Mouse (Mus musculus): ENCODE data around the gene Ubl3. TPM values are rescaled to one million over a fixed set of nuclear protein-coding genes. Genes with fewer than 3 reads are reported as not detected.

Ubl3 gene
- polyA plus RNA-seq (2015; fragmentation: Nextera tagmentation; extraction: Ambion mirVana) = 13.0 and 15.4 TPM in 2 replicates

GRCm38 (mm10) chr5:148552187-148553071 lies at the start of gene Ubl3:
Ubl3 (minus strand) TSS chr5:148552789.
- peak within 1 kb of the TSS; percentile 86 for H3K27ac ChIP-seq (ENCODE audit: low read length)
- H3K9me3 ChIP-seq (replicated peaks; ENCODE audit: control insufficient read depth, low read length) = no peaks in the 10 kb centered on the region
- H3K36me3 ChIP-seq (ENCODE audit: control insufficient read depth, insufficient read depth) = no peaks in the 10 kb centered on the region
- H3K27me3 ChIP-seq (ENCODE audit: control insufficient read depth, insufficient read depth, low read depth, low read length) = peaks cover 32% of the 10 kb centered on the region
- under 1% methylated on average over 89 of the region's 95 CpGs for WGBS (ENCODE audit: insufficient replicate concordance)
- ATAC-seq (ENCODE audit: low read depth) = peak; percentile 84
- H3K4me2 ChIP-seq (ENCODE audit: low read depth, low read length) = peak within 1 kb of the TSS; percentile 71
- peak within 1 kb of the TSS; percentile 72 for H3K9ac ChIP-seq (ENCODE audit: low read depth, low read length)
- peaks cover 20% of the 10 kb centered on the region for H3K4me1 ChIP-seq (ENCODE audit: control insufficient read depth, low read depth, low read length)
- H3K4me3 ChIP-seq (ENCODE audit: low read depth, low read length) = peak within 1 kb of the TSS; percentile 73

- no peaks in the 10 kb centered on the region for H3K27me3 ChIP-seq (ENCODE audit: control insufficient read depth, insufficient read depth, low read depth, low read length)
- no peak overlapping the region for H3K4me2 ChIP-seq (ENCODE audit: low read depth, low read length)
- H3K9ac ChIP-seq (ENCODE audit: low read depth, low read length) = no peak overlapping the region
- no peak overlapping the region for H3K27ac ChIP-seq (ENCODE audit: low read length)
- ATAC-seq (ENCODE audit: low read depth) = no peak
- 74% methylated on average over 9 of the region's 9 CpGs for WGBS (ENCODE audit: insufficient replicate concordance)
- no peaks in the 10 kb centered on the region for H3K36me3 ChIP-seq (ENCODE audit: control insufficient read depth, insufficient read depth)
- no peak overlapping the region for H3K4me3 ChIP-seq (ENCODE audit: low read depth, low read length)
- H3K9me3 ChIP-seq (replicated peaks; ENCODE audit: control insufficient read depth, low read length) = no peaks in the 10 kb centered on the region
- H3K4me1 ChIP-seq (ENCODE audit: control insufficient read depth, low read depth, low read length) = no peaks in the 10 kb centered on the region
Measured at GRCm38 (mm10) chr5:148598376-148598775, 45.8 kb upstream of the Ubl3 start.

GRCm38 (mm10) chr5:148596086-148596753 lies 43.6 kb upstream of the Ubl3 start:
- ATAC-seq (ENCODE audit: low read depth) = no peak
- Histone ChIP-seq H3K4me1 (ENCODE audit: control insufficient read depth, low read depth, low read length) (no peaks in the 10 kb centered on the region), H3K9me3 (replicated peaks; ENCODE audit: control insufficient read depth, low read length) (no peaks in the 10 kb centered on the region), H3K4me3 (ENCODE audit: low read depth, low read length) (no peak overlapping the region), H3K27me3 (ENCODE audit: control insufficient read depth, insufficient read depth, low read depth, low read length) (no peaks in the 10 kb centered on the region), H3K27ac (ENCODE audit: low read length) (no peak overlapping the region), H3K36me3 (ENCODE audit: control insufficient read depth, insufficient read depth) (no peaks in the 10 kb centered on the region), H3K9ac (ENCODE audit: low read depth, low read length) (no peak overlapping the region), H3K4me2 (ENCODE audit: low read depth, low read length) (no peak overlapping the region)
- 49% methylated on average over 15 of the region's 15 CpGs for WGBS (ENCODE audit: insufficient replicate concordance)

- Histone ChIP-seq H3K9me3 (replicated peaks; ENCODE audit: control insufficient read depth, low read length) (no peaks in the 10 kb centered on the region), H3K4me2 (ENCODE audit: low read depth, low read length) (no peak overlapping the region), H3K4me1 (ENCODE audit: control insufficient read depth, low read depth, low read length) (no peaks in the 10 kb centered on the region), H3K36me3 (ENCODE audit: control insufficient read depth, insufficient read depth) (no peaks in the 10 kb centered on the region), H3K27ac (ENCODE audit: low read length) (no peak overlapping the region), H3K9ac (ENCODE audit: low read depth, low read length) (no peak overlapping the region), H3K4me3 (ENCODE audit: low read depth, low read length) (no peak overlapping the region), H3K27me3 (ENCODE audit: control insufficient read depth, insufficient read depth, low read depth, low read length) (no peaks in the 10 kb centered on the region)
- ATAC-seq (ENCODE audit: low read depth) = no peak
- 40% methylated on average over 1 of the region's 1 CpGs for WGBS (ENCODE audit: insufficient replicate concordance)
Measured at GRCm38 (mm10) chr5:148595459-148595751, 42.8 kb upstream of the Ubl3 start.

GRCm38 (mm10) chr5:148594693-148595458 lies 42.3 kb upstream of the Ubl3 start:
- H3K4me1 ChIP-seq (ENCODE audit: control insufficient read depth, low read depth, low read length) = no peaks in the 10 kb centered on the region
- H3K9me3 ChIP-seq (replicated peaks; ENCODE audit: control insufficient read depth, low read length) = no peaks in the 10 kb centered on the region
- no peaks in the 10 kb centered on the region for H3K36me3 ChIP-seq (ENCODE audit: control insufficient read depth, insufficient read depth)
- no peaks in the 10 kb centered on the region for H3K27me3 ChIP-seq (ENCODE audit: control insufficient read depth, insufficient read depth, low read depth, low read length)
- H3K4me2 ChIP-seq (ENCODE audit: low read depth, low read length) = no peak overlapping the region
- no peak for ATAC-seq (ENCODE audit: low read depth)
- no peak overlapping the region for H3K9ac ChIP-seq (ENCODE audit: low read depth, low read length)
- no peak overlapping the region for H3K4me3 ChIP-seq (ENCODE audit: low read depth, low read length)
- H3K27ac ChIP-seq (ENCODE audit: low read length) = 0 out of 2 replicates have a peak overlapping the region, but pooled peaks have one; percentile 21
- 54% methylated on average over 3 of the region's 3 CpGs for WGBS (ENCODE audit: insufficient replicate concordance)

GRCm38 (mm10) chr5:148593607-148594006 lies 41.0 kb upstream of the Ubl3 start:
- H3K4me3 ChIP-seq (ENCODE audit: low read depth, low read length) = no peak overlapping the region
- no peaks in the 10 kb centered on the region for H3K27me3 ChIP-seq (ENCODE audit: control insufficient read depth, insufficient read depth, low read depth, low read length)
- no peak for ATAC-seq (ENCODE audit: low read depth)
- H3K4me2 ChIP-seq (ENCODE audit: low read depth, low read length) = no peak overlapping the region
- H3K36me3 ChIP-seq (ENCODE audit: control insufficient read depth, insufficient read depth) = no peaks in the 10 kb centered on the region
- H3K9me3 ChIP-seq (replicated peaks; ENCODE audit: control insufficient read depth, low read length) = no peaks in the 10 kb centered on the region
- no peak overlapping the region for H3K9ac ChIP-seq (ENCODE audit: low read depth, low read length)
- H3K4me1 ChIP-seq (ENCODE audit: control insufficient read depth, low read depth, low read length) = no peaks in the 10 kb centered on the region
- H3K27ac ChIP-seq (ENCODE audit: low read length) = no peak overlapping the region
- 45% methylated on average over 4 of the region's 4 CpGs for WGBS (ENCODE audit: insufficient replicate concordance)

- Histone ChIP-seq H3K4me1 (ENCODE audit: control insufficient read depth, low read depth, low read length) (no peaks in the 10 kb centered on the region), H3K4me3 (ENCODE audit: low read depth, low read length) (no peak overlapping the region), H3K36me3 (ENCODE audit: control insufficient read depth, insufficient read depth) (no peaks in the 10 kb centered on the region), H3K9ac (ENCODE audit: low read depth, low read length) (no peak overlapping the region), H3K4me2 (ENCODE audit: low read depth, low read length) (no peak overlapping the region), H3K27ac (ENCODE audit: low read length) (no peak overlapping the region), H3K27me3 (ENCODE audit: control insufficient read depth, insufficient read depth, low read depth, low read length) (no peaks in the 10 kb centered on the region), H3K9me3 (replicated peaks; ENCODE audit: control insufficient read depth, low read length) (no peaks in the 10 kb centered on the region)
- ATAC-seq (ENCODE audit: low read depth) = no peak
- WGBS (ENCODE audit: insufficient replicate concordance) = 53% methylated on average over 7 of the region's 7 CpGs
Measured at GRCm38 (mm10) chr5:148591448-148591862, 38.9 kb upstream of the Ubl3 start.

- no peaks in the 10 kb centered on the region for H3K27me3 ChIP-seq (ENCODE audit: control insufficient read depth, insufficient read depth, low read depth, low read length)
- no peaks in the 10 kb centered on the region for H3K36me3 ChIP-seq (ENCODE audit: control insufficient read depth, insufficient read depth)
- no peaks in the 10 kb centered on the region for H3K4me1 ChIP-seq (ENCODE audit: control insufficient read depth, low read depth, low read length)
- H3K27ac ChIP-seq (ENCODE audit: low read length) = no peak overlapping the region
- WGBS (ENCODE audit: insufficient replicate concordance) = 62% methylated on average over 20 of the region's 20 CpGs
- H3K4me2 ChIP-seq (ENCODE audit: low read depth, low read length) = no peak overlapping the region
- H3K9ac ChIP-seq (ENCODE audit: low read depth, low read length) = no peak overlapping the region
- no peak for ATAC-seq (ENCODE audit: low read depth)
- H3K4me3 ChIP-seq (ENCODE audit: low read depth, low read length) = no peak overlapping the region
- H3K9me3 ChIP-seq (replicated peaks; ENCODE audit: control insufficient read depth, low read length) = no peaks in the 10 kb centered on the region
Measured at GRCm38 (mm10) chr5:148590603-148591447, 38.2 kb upstream of the Ubl3 start.

Data from liver, embryonic 16.5 days (tissue).